Mouse (Mus musculus) lung, embryonic 16.5 days (tissue): ENCODE data around the gene Phlpp1. TPM values are rescaled to one million over a fixed set of nuclear protein-coding genes. Genes with fewer than 3 reads are reported as not detected.

Experiments used
- ATAC-seq: fragments of 200-750 bp; cut with Nextera tagmentation; 2 replicates; pipeline ENCODE4 v1.8.0; 2017; ENCODE audit warnings: low read depth, mild to moderate bottlenecking, moderate library complexity
- H3K27ac ChIP-seq: fragments of 300-500 bp; sonication (generic); 2 replicates; pipeline ENCODE4 v1.5.1; 2014; ENCODE audit warnings: mild to moderate bottlenecking, control low read depth, low read length
- H3K27me3 ChIP-seq: fragments of 300-500 bp; sonication (generic); 2 replicates; pipeline ENCODE4 v1.6.1; 2014; ENCODE audit warnings: low read depth, low read length, mixed read lengths; ENCODE audit not compliant: control insufficient read depth, insufficient read depth
- H3K36me3 ChIP-seq: fragments of 300-500 bp; sonication (generic); 2 replicates; pipeline ENCODE4 v1.6.1; 2014; ENCODE audit warnings: low read length; ENCODE audit not compliant: control insufficient read depth, insufficient read depth
- H3K4me1 ChIP-seq: fragments of 300-500 bp; sonication (generic); replicated peaks from 2 replicates; pipeline ENCODE4 v1.6.1; 2014; ENCODE audit warnings: low read length, mixed read lengths; ENCODE audit not compliant: control insufficient read depth, insufficient read depth
- H3K4me2 ChIP-seq: fragments of 300-500 bp; sonication (generic); 2 replicates; pipeline ENCODE4 v1.6.1; 2014; ENCODE audit warnings: low read depth, low read length, control low read depth
- H3K4me3 ChIP-seq: fragments of 300-500 bp; sonication (generic); 2 replicates; pipeline ENCODE4 v1.5.1; 2014; ENCODE audit warnings: mild to moderate bottlenecking, low read length, control low read depth
- H3K9ac ChIP-seq: fragments of 300-500 bp; sonication (generic); 2 replicates; pipeline ENCODE4 v1.6.1; 2014; ENCODE audit warnings: low read length, control low read depth
- H3K9me3 ChIP-seq: fragments of 300-500 bp; sonication (generic); 2 replicates; pipeline ENCODE4 v1.6.1; 2016; ENCODE audit warnings: low read length; ENCODE audit not compliant: control insufficient read depth
- WGBS: fragments of 180-500 bp; shearing (Covaris S2); extraction: QIAGEN DNeasy Blood & Tissue Kit; methylation state at CpG from one replicate; pipeline ENCODE4 v1.1.7; 2014; 5-methylcytosine and 5-hydroxymethylcytosine counted together
- polyA plus RNA-seq: library from polyadenylated mRNA; unstranded; fragments of >200 nt; fragmentation: Nextera tagmentation; extraction: Ambion mirVana; gene quantifications from 2 replicates; pipeline ENCODE4 v1.2.1, GENCODE M21; 2015

Gene Phlpp1
- polyA plus RNA-seq, 1 experiment from 2014 or later = 2.6 TPM

DNA sequence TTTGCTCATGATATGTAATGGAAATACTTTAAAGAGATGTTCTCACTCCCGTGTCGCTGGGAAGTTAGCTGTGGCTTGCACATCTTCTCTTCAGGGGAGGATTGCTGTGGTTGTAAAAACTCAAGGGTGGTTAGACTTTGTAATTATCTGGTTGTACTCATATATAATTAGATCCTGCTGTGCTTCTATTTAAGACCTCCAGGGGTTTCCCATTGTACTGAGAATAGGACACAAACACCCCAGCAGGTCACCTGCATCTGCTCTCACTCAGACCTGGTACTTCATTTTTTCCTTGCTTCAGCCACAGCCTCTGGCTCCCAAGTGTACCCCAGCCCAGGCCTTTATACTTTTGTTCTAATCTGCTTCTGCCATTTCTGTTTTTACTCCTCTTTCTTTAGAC, 50.4 kb downstream of the Phlpp1 start:
- H3K9me3 ChIP-seq = 0 out of 2 replicates have a peak, but pooled peaks cover 2% of the 10 kb centered on the region
- no peaks in the 10 kb centered on the region for H3K36me3 ChIP-seq
- no peaks in the 10 kb centered on the region for H3K4me1 ChIP-seq
- H3K27me3 ChIP-seq = no peaks in the 10 kb centered on the region
- H3K27ac ChIP-seq = no peak overlapping the region
- no peak overlapping the region for H3K4me3 ChIP-seq
- H3K4me2 ChIP-seq = no peak overlapping the region
- H3K9ac ChIP-seq = no peak overlapping the region
- ATAC-seq = no peak
- WGBS = 54% methylated on average over 2 of the region's 2 CpGs

DNA sequence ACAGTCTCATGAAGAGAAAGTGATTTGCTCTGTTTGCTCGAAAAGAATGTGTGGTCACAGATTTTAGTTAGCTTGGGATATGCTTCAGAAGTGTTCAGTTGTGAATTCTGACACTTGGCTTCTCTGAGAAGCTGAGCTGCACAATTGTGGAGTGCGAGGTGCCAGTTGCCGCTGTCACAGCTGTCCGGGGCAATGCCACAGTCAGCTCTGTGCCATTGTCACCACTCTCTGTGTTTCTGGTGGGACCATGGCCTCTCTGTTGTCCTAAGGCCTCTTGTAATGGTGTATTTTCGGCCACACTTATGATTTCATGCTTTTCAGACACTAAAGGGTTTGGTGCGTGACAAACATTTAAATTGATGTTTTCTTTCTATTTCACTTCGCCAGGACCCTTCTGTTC, 55.1 kb downstream of the Phlpp1 start:
- H3K9me3 ChIP-seq = 0 out of 2 replicates have a peak, but pooled peaks cover 2% of the 10 kb centered on the region
- ATAC-seq = no peak
- no peaks in the 10 kb centered on the region for H3K36me3 ChIP-seq
- 76% methylated on average over 7 of the region's 7 CpGs for WGBS
- H3K27ac ChIP-seq = no peak overlapping the region
- H3K4me3 ChIP-seq = no peak overlapping the region
- H3K9ac ChIP-seq = no peak overlapping the region
- H3K4me2 ChIP-seq = no peak overlapping the region
- no peaks in the 10 kb centered on the region for H3K4me1 ChIP-seq
- no peaks in the 10 kb centered on the region for H3K27me3 ChIP-seq

- Histone ChIP-seq H3K27ac (no peak overlapping the region), H3K4me1 (peaks cover 3% of the 10 kb centered on the region; the same call in 1 of the 2 replicates), H3K9me3 (no peaks in the 10 kb centered on the region), H3K4me3 (no peak overlapping the region), H3K9ac (no peak overlapping the region), H3K36me3 (no peaks in the 10 kb centered on the region), H3K27me3 (no peaks in the 10 kb centered on the region), H3K4me2 (no peak overlapping the region)
- ATAC-seq = peak; percentile 31; the same call in 1 of the 2 replicates
- WGBS = 57% methylated on average over 3 of the region's 3 CpGs
These were observed 58.8 kb downstream of the Phlpp1 start for GRCm38 (mm10) chr1:106230313-106230712.

DNA sequence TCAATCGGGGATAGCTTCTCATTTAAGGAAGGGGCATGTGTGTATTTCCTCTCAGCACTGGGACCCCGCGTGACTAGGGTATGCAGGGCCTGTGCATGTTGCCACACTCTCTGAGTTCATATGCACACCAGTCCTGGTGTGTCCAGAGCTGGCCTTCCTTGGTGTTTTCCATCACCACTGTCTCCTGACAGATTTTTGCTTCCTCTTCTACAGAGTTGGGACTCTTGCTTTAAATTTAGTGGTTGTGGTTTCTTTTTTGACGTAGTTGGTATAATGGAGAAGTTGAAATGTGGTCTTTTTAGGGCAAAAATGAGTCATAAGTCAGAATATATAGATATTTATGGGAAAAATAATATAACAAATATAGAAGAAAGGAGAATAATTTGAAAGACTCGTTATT, 59.8 kb downstream of the Phlpp1 start:
- H3K9ac ChIP-seq = no peak overlapping the region
- H3K4me1 ChIP-seq = peaks cover 4% of the 10 kb centered on the region; the same call in 1 of the 2 replicates
- H3K4me3 ChIP-seq = no peak overlapping the region
- no peak overlapping the region for H3K4me2 ChIP-seq
- H3K9me3 ChIP-seq = no peaks in the 10 kb centered on the region
- H3K27ac ChIP-seq = no peak overlapping the region
- H3K27me3 ChIP-seq = no peaks in the 10 kb centered on the region
- WGBS = 70% methylated on average over 5 of the region's 5 CpGs
- no peaks in the 10 kb centered on the region for H3K36me3 ChIP-seq
- no peak for ATAC-seq

- no peaks in the 10 kb centered on the region for H3K9me3 ChIP-seq
- ATAC-seq = peak; percentile 80; the same call in 1 of the 2 replicates
- H3K9ac ChIP-seq = no peak overlapping the region
- peaks cover 4% of the 10 kb centered on the region; the same call in 1 of the 2 replicates for H3K4me1 ChIP-seq
- H3K36me3 ChIP-seq = no peaks in the 10 kb centered on the region
- no peak overlapping the region for H3K4me3 ChIP-seq
- H3K27me3 ChIP-seq = no peaks in the 10 kb centered on the region
- WGBS = 62% methylated on average over 3 of the region's 3 CpGs
- H3K4me2 ChIP-seq = no peak overlapping the region
- no peak overlapping the region for H3K27ac ChIP-seq
These were observed 60.4 kb downstream of the Phlpp1 start for GRCm38 (mm10) chr1:106231805-106232459.

DNA sequence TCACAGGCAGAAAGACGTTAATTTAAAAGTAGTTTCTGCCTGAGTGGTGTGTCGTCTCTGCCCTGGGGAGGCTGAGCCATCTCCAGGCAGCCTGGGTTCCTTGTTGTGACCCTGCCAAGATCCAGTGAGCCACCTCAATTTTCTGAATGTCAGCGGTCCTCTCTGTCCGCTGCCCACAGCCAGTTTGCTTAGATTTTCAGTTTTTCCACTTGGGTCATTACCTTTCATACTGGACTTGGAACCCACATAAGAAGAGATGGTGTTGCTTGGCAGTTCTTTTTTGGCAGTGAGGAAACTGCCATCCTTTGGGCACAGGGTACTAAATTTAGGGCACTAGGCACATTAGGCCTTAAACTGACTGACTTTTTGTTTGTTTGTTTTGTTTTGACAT, 60.9 kb downstream of the Phlpp1 start:
- no peaks in the 10 kb centered on the region for H3K27me3 ChIP-seq
- H3K36me3 ChIP-seq = no peaks in the 10 kb centered on the region
- ATAC-seq = no peak
- peaks cover 4% of the 10 kb centered on the region for H3K4me1 ChIP-seq
- H3K9ac ChIP-seq = no peak overlapping the region
- no peak overlapping the region for H3K4me2 ChIP-seq
- H3K4me3 ChIP-seq = no peak overlapping the region
- H3K27ac ChIP-seq = no peak overlapping the region
- no peaks in the 10 kb centered on the region for H3K9me3 ChIP-seq
- WGBS = 80% methylated on average over 4 of the region's 4 CpGs

- H3K4me2 ChIP-seq = no peak overlapping the region
- peak; percentile 69 for ATAC-seq
- H3K9ac ChIP-seq = no peak overlapping the region
- H3K9me3 ChIP-seq = no peaks in the 10 kb centered on the region
- no peak overlapping the region for H3K4me3 ChIP-seq
- no peaks in the 10 kb centered on the region for H3K36me3 ChIP-seq
- H3K27me3 ChIP-seq = no peaks in the 10 kb centered on the region
- H3K4me1 ChIP-seq = peaks cover 26% of the 10 kb centered on the region
- H3K27ac ChIP-seq = peak overlapping the region; percentile 35
These were observed 65.4 kb downstream of the Phlpp1 start for GRCm38 (mm10) chr1:106236986-106237385.

GRCm38 (mm10) chr1:106240116-106240685, 68.6 kb downstream of the Phlpp1 start:
- Histone ChIP-seq H3K27ac (peak overlapping the region; percentile 49; the same call in 1 of the 2 replicates), H3K4me1 (peaks cover 24% of the 10 kb centered on the region), H3K4me2 (no peak overlapping the region), H3K27me3 (no peaks in the 10 kb centered on the region), H3K9me3 (no peaks in the 10 kb centered on the region), H3K36me3 (no peaks in the 10 kb centered on the region), H3K4me3 (no peak overlapping the region), H3K9ac (no peak overlapping the region)
- ATAC-seq = no peak
- WGBS = 35% methylated on average over 7 of the region's 7 CpGs

- ATAC-seq = 0 out of 2 replicates have a peak, but pooled peaks have one; percentile 26
- Histone ChIP-seq H3K27ac (peak overlapping the region; percentile 33; the same call in 1 of the 2 replicates), H3K9ac (no peak overlapping the region), H3K4me1 (peaks cover 22% of the 10 kb centered on the region), H3K4me2 (no peak overlapping the region), H3K36me3 (no peaks in the 10 kb centered on the region), H3K27me3 (no peaks in the 10 kb centered on the region), H3K9me3 (no peaks in the 10 kb centered on the region), H3K4me3 (no peak overlapping the region)
- WGBS = 86% methylated on average over 1 of the region's 1 CpGs
These were observed 69.5 kb downstream of the Phlpp1 start for GRCm38 (mm10) chr1:106241059-106241458.
